Mouse (Mus musculus) C2C12 (cell line): ENCODE measurements at regions not wholly inside any gene's neighbourhood (a gene's known extent, or its start where the extent isn't known, plus 50 kb on each side); places are given as distances from the start of the nearest gene placed in this dataset.

Experiments used
- H3K27me3 ChIP-seq: one replicate; pipeline ENCODE4 v1.6.1; 2011; ENCODE audit not compliant: control insufficient read depth, insufficient read depth, insufficient read length
- H3K36me3 ChIP-seq: one replicate; pipeline ENCODE4 v1.6.1; 2011; ENCODE audit not compliant: control insufficient read depth, insufficient read depth
- H3K4me3 ChIP-seq: one replicate; pipeline ENCODE4 v1.5.1; 2011; ENCODE audit warnings: mild to moderate bottlenecking, control low read depth; ENCODE audit not compliant: poor library complexity, insufficient read depth, severe bottlenecking
- H3K79me2 ChIP-seq: one replicate; pipeline ENCODE4 v1.6.1; 2011; ENCODE audit not compliant: control insufficient read depth, insufficient read depth
- H3K79me3 ChIP-seq: one replicate; pipeline ENCODE4 v1.6.1; 2011; ENCODE audit warnings: low read depth, control low read depth
- H3ac ChIP-seq: one replicate; pipeline ENCODE3; 2011; ENCODE audit warnings: low read depth; ENCODE audit not compliant: control insufficient read depth, insufficient read length
- CEBPB ChIP-seq: IDR thresholded peaks from one replicate; pipeline ENCODE4 v1.6.1; 2011; ENCODE audit warnings: low read depth, mild to moderate bottlenecking, control low read depth, moderate library complexity
- CTCF ChIP-seq: IDR thresholded peaks from one replicate; pipeline ENCODE4 v1.5.1; 2011; ENCODE audit not compliant: control insufficient read depth, insufficient read depth, insufficient read length
- FOSL1 ChIP-seq: IDR thresholded peaks from one replicate; pipeline ENCODE4 v1.8.0; 2011; ENCODE audit warnings: mild to moderate bottlenecking, low read length; ENCODE audit not compliant: poor library complexity, insufficient read depth, severe bottlenecking
- MAX ChIP-seq: IDR thresholded peaks from one replicate; pipeline ENCODE4 v1.6.1; 2011; ENCODE audit warnings: mild to moderate bottlenecking, control low read depth
- MYOD1 ChIP-seq: IDR thresholded peaks from one replicate; pipeline ENCODE4 v1.6.1; 2011; ENCODE audit warnings: low read depth; ENCODE audit not compliant: control insufficient read depth, insufficient read length
- MYOG ChIP-seq: IDR thresholded peaks from one replicate; pipeline ENCODE4 v1.6.1; 2011; ENCODE audit not compliant: control insufficient read depth, insufficient read length; ENCODE audit errors: extremely low read depth
- USF1 ChIP-seq: IDR thresholded peaks from one replicate; pipeline ENCODE4 v1.6.1; 2011; ENCODE audit warnings: low read depth, mild to moderate bottlenecking, control low read depth, moderate library complexity

- TF ChIP-seq MYOD1: no peak
- TF ChIP-seq MAX: no peak
- no peak for TF ChIP-seq CEBPB
- TF ChIP-seq MYOG: no peak
- TF ChIP-seq USF1: no peak
- no peak for TF ChIP-seq CTCF
- no peak for TF ChIP-seq FOSL1
- Histone ChIP-seq H3K36me3 (peaks cover 60% of the 10 kb centered on the region), H3K27me3 (no peaks in the 10 kb centered on the region), H3K79me3 (peaks cover 13% of the 10 kb centered on the region), H3K79me2 (peaks cover 60% of the 10 kb centered on the region), H3ac (no peak overlapping the region), H3K4me3 (no peak overlapping the region)
Observed at GRCm38 (mm10) chr15:62229023-62229422, 1306.2 kb upstream of the A1bg start.

- Histone ChIP-seq H3K36me3 (peaks cover 50% of the 10 kb centered on the region), H3K4me3 (no peak overlapping the region), H3K27me3 (no peaks in the 10 kb centered on the region), H3ac (no peak overlapping the region), H3K79me3 (peaks cover 31% of the 10 kb centered on the region), H3K79me2 (peaks cover 73% of the 10 kb centered on the region)
- no peak for TF ChIP-seq MYOD1
- TF ChIP-seq CTCF: no peak
- TF ChIP-seq FOSL1: no peak
- TF ChIP-seq USF1: no peak
- TF ChIP-seq MAX: no peak
- no peak for TF ChIP-seq MYOG
- no peak for TF ChIP-seq CEBPB
Observed at GRCm38 (mm10) chr15:62224798-62225197, 1302.0 kb upstream of the A1bg start.

GRCm38 (mm10) chr15:62224191-62224590 is 1301.4 kb upstream of the A1bg start:
- TF ChIP-seq MYOG (no peak), USF1 (no peak), FOSL1 (no peak), MAX (no peak), MYOD1 (no peak), CEBPB (no peak), CTCF (no peak)
- H3K4me3 ChIP-seq: no peak overlapping the region
- peaks cover 48% of the 10 kb centered on the region for H3K36me3 ChIP-seq
- H3ac ChIP-seq: no peak overlapping the region
- no peaks in the 10 kb centered on the region for H3K27me3 ChIP-seq
- peaks cover 73% of the 10 kb centered on the region for H3K79me2 ChIP-seq
- peaks cover 29% of the 10 kb centered on the region for H3K79me3 ChIP-seq

GRCm38 (mm10) chr15:62223156-62223840 is 1300.5 kb upstream of the A1bg start:
- H3K36me3 ChIP-seq: peaks cover 50% of the 10 kb centered on the region
- H3K27me3 ChIP-seq: no peaks in the 10 kb centered on the region
- no peak overlapping the region for H3K4me3 ChIP-seq
- peaks cover 29% of the 10 kb centered on the region for H3K79me3 ChIP-seq
- H3K79me2 ChIP-seq: peaks cover 76% of the 10 kb centered on the region
- TF ChIP-seq MAX (no peak), FOSL1 (no peak), CEBPB (no peak), MYOD1 (no peak), CTCF (no peak), USF1 (no peak), MYOG (no peak)
- no peak overlapping the region for H3ac ChIP-seq

- no peaks in the 10 kb centered on the region for H3K27me3 ChIP-seq
- H3ac ChIP-seq: no peak overlapping the region
- TF ChIP-seq MYOD1 (no peak), FOSL1 (no peak), CEBPB (no peak), MYOG (no peak), USF1 (no peak), MAX (no peak), CTCF (no peak)
- H3K4me3 ChIP-seq: no peak overlapping the region
- peaks cover 54% of the 10 kb centered on the region for H3K36me3 ChIP-seq
- H3K79me3 ChIP-seq: peaks cover 29% of the 10 kb centered on the region
- peaks cover 76% of the 10 kb centered on the region for H3K79me2 ChIP-seq
Observed at GRCm38 (mm10) chr15:62222731-62223130, 1299.9 kb upstream of the A1bg start.

GRCm38 (mm10) chr15:62222201-62222600 is 1299.4 kb upstream of the A1bg start:
- TF ChIP-seq MYOG (no peak), CEBPB (no peak), FOSL1 (no peak), USF1 (no peak), MAX (no peak), CTCF (no peak), MYOD1 (no peak)
- peaks cover 56% of the 10 kb centered on the region for H3K36me3 ChIP-seq
- peaks cover 77% of the 10 kb centered on the region for H3K79me2 ChIP-seq
- no peak overlapping the region for H3K4me3 ChIP-seq
- peaks cover 29% of the 10 kb centered on the region for H3K79me3 ChIP-seq
- H3K27me3 ChIP-seq: no peaks in the 10 kb centered on the region
- H3ac ChIP-seq: no peak overlapping the region
